Mouse (Mus musculus): ENCODE data around the gene Map3k5.

Gene Map3k5

DNA sequence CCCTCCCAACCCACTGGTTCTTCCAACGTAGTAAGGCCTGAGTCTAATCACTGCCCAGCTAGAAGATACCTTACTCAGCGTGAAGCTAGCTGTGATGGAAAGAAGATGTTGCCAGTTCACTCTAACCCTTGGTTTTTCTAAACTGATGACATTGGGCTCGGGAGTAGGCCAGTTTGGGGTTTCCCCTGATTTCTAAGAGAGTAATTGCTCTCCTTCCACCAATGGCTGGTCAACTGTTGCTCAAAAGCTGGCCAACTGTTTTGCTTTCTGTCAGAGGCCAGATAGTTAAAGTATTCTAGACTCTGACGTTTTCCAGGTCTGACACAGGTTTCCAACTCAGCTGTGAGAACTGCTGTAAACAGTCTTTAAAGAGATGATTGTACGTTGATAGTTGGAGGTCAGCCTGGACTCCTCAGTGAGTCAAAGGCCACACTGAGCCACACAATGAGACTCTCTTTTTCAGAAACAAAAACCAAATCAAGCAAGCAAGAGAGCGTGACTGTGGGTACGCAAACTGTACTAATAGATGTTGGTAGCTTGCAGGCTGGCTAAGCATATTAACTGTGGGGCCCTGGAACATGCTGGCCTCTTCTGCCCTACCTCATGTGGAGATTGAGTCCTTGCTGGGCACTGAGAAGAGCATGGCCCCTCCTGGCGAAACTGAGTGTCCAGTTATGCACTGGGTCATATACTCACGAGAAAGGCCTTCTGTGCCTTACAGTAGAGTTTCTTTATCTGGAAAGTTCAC lies 2.9 kb downstream of the Map3k5 start:
- DNase-seq = peak; percentile 46

DNA sequence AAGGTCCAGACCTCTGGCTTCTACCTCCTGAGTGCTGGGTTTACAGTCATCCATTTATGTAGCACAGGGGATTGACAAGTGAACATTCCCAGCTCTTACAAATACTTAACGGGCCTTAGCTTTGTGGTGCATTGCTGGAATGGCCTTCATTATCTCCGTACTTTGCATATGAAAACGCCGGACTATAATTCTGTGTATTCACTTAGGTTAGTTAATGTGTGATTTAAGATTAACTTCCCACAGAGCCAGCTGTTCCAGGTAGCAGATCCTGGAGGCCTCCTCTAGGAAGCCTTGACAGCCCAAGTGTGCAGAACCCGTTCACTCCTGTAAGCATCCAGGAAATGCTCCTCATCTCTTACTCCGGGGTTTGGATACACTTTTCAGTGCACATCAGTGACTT lies 4.5 kb downstream of the Map3k5 start:
- no peak for DNase-seq

DNA sequence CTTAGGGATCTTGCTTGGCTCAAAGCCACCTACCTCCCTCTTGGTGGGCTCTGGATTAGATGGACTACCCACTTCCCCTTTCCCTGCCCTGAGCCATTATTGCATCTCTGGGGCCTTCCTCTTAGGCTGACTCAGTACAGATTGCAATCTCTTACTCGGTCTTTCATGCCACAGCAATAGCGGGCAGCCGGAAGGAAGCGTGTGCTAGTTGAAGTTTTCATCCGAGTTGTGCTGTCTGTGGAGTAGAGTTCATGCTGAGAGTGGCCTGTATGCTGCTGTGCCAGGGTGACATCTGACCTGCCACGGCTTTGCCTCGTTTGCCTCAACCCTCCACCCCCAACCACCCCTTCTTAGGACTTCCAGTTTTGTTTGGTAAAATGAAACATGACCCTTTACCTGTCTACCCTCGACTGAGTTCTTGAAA lies 5.0 kb downstream of the Map3k5 start:
- peak; percentile 74 for DNase-seq

DNA sequence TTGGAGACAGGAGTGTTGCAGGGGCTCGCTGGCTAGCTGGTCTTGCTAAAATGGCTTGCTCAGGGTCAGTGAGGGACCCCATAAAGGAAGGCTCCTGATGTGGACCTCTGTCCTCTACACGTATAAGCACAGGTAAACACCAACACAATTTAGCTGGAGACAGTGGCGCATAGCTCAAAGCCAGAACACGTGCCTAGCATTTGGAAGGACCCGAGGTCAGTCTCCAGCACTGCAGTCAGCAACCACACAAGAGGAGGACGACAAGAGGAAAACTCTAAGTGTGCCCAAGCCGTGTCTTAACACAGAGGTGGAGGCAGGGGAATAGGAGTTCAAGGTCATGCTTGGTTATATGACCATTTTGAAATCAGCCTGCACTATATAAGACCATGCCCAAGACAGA lies 5.9 kb downstream of the Map3k5 start:
- peak; percentile 20 for DNase-seq

DNA sequence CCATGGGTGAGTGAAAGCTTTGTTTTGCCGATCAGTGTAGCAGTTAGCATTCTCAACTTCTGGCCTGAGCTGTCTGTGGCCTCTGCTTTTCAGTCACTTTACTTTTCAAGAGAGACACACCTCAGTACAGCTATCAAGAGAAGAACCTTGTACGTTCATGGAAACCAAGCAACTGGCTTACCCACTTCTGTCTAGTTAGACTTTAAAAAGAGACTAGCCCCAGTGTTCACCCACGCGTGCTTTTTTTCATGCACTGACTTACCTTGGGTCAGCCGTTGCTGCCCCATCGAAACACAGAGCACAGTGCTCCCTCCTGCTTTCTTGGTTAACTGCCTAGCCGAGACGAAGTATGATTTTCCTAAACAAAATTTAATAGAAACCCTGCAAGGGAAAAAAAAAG lies 6.4 kb downstream of the Map3k5 start:
- DNase-seq = no peak

DNA sequence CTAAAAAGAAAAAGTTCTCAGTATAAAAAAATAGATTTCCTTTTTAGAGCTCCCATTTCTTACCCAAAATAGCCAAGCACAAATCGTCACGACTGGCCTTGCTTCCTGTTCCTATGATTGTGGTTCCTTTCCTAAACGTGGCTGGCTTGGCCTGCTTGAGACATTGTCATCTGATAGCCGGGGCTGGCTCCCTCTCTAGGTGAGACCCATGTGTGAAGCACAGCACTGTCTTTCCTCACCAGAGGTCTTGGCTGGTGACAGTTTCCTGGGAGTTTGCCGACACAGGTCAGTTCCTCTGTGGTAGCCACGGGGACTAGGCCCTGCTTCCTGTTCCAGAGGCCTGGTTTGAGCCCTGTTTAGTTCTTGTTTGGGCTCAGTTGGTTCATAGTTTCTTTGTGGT lies 6.8 kb downstream of the Map3k5 start:
- peak; percentile 51 for DNase-seq

DNA sequence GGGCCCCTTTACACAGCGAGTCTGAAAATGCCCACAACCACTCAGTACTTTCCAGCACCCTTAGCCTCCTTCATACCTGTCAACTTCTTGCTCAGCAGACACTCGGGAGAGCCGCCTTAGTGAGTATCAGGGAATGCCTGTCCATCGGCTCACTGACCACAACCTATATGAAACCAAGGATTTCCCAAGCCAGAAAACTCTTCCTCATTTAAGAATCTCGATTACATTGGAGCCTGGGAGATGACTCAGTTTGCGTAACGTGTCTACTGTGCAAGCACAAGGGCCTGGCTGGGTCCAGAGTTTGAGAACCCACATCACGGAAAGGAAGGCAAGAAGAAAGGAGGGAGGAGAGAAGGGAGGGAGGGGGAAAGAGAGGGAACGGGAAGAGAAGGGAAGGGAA lies 7.6 kb downstream of the Map3k5 start:
- no peak for DNase-seq

DNA sequence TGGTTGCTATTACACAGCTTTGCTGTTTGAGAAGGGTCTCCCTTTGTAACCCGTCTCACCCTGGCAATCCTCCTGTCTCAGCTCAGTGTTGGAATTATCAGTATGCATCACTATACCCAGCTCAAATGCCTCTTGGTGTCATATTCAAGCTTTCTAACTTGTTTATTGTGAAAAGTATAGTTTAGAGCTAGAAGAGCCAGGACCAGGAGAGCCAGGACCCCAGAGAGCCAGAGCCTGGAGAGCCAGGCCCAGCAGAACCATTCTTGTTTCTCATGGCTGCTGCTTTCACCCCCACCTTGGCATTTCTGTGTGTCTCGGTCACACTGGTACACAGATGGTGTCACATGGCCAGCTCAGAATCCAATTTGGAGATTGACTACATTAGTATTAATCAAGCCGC lies 8.3 kb downstream of the Map3k5 start:
- DNase-seq = no peak

DNA sequence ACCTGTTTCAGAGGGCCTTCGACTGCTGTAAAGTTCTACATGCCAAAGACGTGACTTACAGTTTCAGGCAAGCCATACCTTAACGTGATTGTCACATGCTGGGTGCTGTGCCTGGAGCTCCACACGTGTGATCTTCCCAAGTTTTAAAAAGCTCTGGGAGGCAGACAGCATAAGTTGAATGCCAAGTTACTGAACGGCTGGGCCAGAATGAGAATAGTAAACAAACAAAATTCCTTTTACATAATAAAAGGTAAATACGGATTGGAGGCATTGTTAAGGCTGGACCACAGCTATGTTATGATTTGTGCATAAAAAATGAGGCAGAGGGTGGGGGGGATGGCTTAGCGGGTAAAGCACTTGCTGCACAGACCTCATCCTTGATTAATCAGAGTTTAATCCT lies 11.4 kb downstream of the Map3k5 start:
- no peak for DNase-seq

DNA sequence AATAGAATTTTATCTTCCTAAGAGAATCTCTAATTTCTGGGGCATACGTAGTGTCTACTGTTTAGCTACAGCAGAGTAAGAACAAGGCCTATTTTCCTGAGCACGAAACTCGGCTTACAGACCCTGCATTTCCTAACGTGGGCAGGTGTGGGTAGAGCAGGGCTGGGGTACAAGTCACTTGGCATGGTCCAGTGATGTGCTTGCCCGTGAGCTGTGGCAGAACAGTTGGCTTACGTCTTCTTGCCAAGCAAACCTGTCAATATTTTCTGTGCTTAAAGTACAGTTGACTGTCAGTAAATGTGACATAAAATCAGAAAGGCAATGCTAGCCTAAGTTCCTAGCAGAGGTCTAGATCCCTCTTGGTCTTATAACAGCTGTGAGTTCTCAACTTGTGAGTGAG lies 12.4 kb downstream of the Map3k5 start:
- no peak for DNase-seq

DNA sequence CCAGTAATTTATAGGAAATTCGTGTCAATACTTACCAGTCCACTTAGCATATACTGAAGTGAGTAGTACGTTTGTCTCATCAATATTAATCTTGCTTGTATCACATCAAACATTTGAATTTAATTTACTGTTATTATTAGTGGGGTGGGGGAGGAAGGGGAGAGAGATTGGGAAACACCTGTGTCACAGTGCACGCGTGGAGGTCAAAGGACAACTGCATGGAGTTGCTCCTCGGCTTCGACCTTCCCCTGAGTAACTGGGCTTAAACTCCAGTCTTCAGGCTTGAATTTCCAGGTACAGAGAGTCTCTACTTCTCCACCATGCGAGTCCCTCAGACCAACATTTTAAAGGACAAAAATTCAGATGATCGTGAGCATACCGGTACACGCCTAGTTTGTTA lies 13.2 kb downstream of the Map3k5 start:
- no peak for DNase-seq

DNA sequence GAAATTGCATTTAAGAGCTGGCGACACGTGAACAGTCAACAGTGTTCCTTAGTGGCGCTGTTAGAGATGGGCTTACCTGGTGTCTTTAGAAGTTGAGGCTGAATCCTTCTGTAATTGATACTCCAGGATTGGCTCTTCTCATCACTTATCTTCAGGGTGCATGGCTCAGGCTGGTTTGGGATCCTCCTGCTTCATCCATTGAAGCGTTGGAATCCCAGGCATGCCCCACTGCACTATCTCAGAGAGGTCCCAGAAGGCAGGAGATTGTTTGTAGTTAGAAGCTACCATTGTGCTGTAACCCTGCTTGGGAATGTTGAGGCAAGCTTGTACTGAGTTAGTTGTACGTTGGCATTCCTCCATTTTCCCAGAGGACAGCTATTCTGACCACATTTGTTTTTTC lies 13.6 kb downstream of the Map3k5 start:
- DNase-seq = no peak

DNA sequence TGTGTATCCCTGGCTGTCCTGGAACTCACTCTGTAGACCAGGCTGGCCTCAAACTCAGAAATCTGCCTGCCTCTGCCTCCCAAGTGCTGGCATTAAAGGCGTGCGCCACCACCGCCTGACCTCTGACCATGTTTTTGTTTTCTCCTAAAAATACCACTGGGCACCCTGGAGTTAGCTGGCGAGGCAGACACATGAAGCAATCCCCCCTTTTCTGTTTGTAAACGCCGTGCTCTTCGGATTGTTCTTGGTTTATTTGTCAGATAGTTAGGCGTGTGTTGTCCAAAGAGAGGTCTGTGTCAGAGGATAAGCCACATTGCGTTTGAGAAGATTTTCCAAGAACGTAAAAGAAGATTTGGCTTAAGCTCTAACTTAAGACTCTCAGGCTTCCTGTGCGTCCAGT lies 14.1 kb downstream of the Map3k5 start:
- DNase-seq = no peak

DNA sequence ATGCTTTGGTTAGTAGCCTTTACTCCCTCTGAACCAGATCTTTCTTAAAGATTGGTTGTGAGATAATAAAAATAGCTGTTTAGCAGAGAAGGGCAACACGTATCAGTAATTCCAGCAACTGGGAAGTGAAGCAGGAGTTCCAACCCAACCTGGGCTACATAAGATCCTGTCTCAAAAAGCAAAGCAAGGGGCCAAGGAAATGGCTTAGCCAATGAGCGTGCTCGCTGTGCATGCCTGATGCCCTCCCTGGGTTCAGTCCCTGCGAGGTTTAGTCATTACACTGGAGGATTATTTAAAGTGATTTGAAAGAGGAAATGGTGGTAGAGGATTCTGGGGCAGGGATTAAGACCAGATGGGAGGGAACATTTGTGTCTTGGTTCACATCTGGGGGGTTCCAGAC lies 14.8 kb downstream of the Map3k5 start:
- no peak for DNase-seq

DNA sequence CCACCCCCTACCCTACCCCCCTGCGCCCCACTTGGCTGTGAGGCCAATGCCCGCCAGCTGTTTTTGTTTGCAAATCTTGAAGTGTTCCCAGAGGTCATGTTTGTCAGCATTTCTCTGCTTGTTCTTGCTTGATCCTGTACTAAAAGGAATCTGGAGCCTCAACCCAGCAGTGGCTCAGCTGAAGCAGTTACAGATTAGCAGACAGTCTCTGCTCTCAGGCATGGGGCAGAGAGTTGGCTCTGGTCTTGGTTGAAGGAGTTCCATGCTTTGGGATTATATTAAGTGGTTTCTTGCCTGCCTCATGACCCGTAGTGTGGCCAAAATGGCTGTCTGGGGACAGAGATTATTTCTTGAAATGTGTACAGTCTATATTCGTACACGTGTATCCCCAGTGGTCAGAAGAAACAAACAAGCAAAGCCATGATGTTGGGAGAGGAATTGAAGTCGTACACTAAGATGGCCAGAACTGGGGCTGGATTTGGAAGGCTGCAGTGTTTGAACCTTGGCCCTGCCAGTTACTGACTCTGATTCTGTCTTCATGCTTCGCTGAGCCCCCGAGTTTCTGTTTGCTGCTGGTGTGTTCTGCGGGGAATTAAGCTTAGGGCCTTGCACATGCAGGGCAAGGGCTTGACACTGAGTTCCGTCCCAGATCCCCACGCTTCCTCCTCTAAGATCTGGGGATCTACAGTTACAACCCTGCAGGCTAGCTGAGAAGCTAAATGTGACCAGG lies 18.9 kb downstream of the Map3k5 start:
- peak; percentile 77 for DNase-seq

DNA sequence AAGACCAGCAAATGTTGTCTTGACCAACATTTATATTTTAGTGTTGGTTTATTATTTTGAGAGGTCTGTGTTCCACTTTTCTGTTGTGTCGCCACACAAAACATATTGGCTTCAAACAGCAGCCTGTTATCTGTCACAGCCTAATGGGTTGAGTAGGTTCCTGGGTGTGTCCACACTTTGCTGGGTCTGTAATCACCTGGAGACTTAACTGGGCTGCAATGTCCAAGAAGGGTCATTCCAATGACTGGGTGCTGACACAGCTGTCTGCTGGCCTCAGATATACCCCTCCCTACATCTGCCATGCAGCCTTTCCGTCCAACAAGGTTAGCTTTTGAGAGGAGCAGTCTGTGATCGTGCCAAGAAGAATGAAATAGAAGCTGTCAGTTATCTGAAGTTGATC lies 20.3 kb downstream of the Map3k5 start:
- DNase-seq = no peak

DNA sequence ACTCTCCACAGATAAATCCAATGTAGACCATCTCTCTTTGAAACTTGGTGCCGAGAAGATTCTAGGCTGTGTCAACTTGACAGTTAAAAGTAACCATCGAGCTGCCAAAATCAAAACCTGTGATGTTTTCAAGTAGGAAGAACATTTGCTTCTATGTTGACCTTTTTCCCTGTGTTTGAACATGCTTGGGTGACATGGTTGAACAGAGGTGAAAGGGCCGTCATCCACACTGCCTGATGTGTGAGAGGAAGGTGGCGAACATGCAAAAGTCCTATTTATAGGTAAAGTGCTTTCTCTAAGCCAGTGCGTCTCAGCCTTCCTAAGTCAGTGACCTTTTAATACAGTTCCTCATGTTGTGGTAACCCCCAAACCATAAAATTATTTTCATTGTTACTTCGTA lies 21.5 kb downstream of the Map3k5 start:
- DNase-seq = no peak

DNA sequence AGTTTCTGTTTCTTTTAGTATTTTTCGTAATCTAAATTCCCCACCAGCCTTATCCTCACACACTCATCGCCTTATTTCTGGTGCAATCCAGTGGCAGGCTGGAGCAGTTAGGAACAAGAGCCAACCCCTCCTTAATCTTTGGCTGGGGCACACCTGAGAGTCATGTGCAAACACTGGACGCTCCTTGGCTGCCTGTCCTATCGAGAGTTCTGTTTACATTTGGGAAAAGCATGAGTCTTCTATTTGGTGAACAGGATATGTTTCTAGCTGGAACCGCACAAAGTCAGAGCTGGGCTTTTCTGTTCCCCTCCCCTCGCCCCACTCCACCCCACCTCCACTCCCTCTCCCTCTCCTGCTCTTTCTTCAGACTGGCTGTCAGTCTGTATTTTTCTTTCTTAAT lies 22.5 kb downstream of the Map3k5 start:
- no peak for DNase-seq

DNA sequence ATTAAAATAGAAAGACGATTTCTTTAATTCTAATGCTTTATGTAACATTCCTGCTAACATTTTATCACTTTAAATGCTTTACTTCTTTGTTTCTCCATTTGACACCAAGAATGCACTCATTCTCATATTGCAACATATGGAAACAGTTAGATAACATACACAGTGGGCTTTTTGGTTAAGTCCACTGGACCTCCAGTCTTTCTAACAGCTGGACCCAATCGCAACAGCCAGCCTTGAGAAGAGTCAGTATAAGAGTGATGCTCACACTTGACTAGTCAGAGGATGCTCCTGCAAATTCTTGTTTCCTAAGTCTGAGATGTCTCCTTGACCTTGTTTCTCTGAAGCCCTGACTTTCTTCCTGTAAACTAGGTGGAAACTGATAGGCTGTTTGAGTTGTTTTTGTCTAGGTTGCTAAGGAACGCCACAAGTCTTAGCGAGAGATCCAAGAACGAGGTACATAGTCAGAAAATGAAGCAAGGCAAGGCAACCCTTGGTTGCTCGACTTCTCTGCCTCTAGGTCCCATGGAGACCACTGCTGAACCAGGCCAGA lies 26.6 kb downstream of the Map3k5 start:
- no peak for DNase-seq

DNA sequence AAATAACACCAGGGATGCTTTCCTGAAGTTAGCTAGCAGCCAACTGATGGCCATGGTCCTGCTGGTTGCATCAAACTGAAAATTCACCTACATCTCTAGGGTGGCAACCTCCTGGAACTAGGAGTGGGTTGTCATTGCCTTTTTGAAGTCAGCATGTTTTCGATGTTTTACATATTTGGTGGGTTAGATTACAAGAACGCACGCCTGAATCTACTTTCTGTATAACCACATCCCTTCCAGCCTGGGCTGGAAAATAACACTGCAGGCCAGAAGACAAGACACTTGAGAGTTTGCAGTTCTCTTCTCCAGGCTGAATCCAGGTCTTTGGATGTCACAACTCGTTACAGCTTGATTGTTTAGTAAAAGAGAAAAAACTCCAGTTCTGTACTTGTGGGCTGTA lies 28.5 kb downstream of the Map3k5 start:
- DNase-seq = no peak

DNA sequence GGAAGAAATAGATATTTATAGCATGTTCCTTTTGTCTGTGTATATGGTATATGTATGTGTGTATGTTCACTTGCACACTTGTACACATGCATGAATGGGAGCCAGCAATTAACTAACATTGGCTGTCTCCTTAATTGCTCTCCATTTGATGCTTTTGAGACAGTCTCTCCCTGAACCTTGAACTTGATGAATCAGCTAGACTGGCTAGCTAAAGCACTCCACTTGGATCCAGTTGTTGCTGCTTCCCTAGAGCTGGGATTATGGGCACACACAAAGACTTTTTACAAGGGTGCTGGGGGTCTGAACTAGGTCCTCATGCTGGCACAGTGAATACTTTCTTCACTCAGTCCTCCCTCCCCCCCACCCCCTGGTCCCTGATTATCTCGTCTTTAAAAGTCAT lies 28.9 kb downstream of the Map3k5 start:
- DNase-seq = no peak

DNA sequence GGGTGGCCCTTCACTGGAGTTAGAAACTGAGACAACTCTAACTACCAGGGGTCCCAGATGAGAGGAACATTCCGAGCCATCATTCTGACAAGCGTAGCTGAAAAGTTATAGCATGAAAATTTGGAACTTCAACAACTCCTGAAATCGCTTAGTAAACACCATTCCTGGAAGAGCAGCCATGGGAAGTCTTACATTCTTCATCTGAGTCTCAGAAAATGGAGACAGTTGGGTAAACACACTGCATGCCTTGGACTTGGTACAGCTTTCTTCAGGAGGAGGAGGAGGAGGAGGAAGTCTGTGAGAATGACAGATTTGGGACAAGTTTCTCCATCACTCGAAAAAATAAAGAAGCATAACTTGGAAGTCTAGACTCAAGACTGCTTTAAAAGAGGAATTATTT lies 29.8 kb downstream of the Map3k5 start:
- DNase-seq = no peak

DNA sequence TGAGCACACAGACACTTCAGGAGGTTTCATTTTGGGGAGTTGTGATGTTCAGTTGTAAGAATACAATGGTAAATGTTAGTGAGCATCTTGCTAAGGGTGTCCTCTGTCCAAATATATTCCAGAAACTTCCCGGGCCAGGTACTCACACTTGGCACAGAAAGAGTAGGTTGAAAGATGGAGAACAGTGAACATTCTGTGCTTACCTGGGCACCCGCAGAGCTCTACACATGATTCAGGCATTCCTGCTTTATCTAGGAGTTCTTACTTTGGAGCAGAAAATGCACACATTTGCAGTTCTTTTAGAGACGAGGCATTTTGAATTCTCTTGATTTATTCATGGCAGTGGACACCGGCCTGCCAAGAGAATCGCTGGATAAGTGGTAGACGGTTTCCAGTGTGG lies 32.3 kb downstream of the Map3k5 start:
- DNase-seq = no peak

DNA sequence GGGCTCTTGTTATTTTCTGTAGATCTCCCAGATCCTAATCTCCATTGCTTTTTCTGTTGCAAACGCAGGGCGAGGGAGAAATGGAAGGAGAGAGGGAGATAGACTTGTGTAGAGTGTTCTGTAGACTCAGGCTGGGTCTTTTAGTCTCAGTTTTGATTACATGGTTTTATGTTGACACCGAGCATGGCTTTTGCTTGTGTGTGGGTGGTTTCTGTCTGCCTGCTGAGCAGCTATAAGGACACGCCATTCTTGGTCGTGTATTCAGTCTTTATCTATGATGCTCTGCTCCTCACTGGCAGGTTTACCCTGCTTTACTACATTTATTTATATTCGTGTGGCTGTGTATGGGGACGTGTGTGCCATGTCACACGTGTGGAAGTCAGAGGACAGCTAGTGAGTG lies 34.2 kb downstream of the Map3k5 start:
- DNase-seq = no peak
